Mouse (Mus musculus) ES-E14 (cell line): ENCODE results near the gene Lgals2.

ENCODE experiments used
- CHD2 ChIP-seq: IDR thresholded peaks from 2 replicates; pipeline ENCODE4 v1.6.1; 2014; ENCODE audit warnings: mild to moderate bottlenecking, low read depth, low read length, inconsistent platforms
- HCFC1 ChIP-seq: IDR thresholded peaks from 2 replicates; pipeline ENCODE4 v1.6.1; 2012; ENCODE audit warnings: low read length, inconsistent platforms, borderline replicate concordance; ENCODE audit not compliant: insufficient read depth
- MAFK ChIP-seq: IDR thresholded peaks from 2 replicates; pipeline ENCODE4 v1.6.1; 2014; ENCODE audit warnings: mild to moderate bottlenecking, low read depth, low read length, inconsistent platforms; ENCODE audit not compliant: insufficient read depth

GRCm38 (mm10) chr15:78849485-78849884, 5.8 kb downstream of the Lgals2 start:
- TF ChIP-seq HCFC1 (no peak), MAFK (no peak), CHD2 (no peak)
